Comparison of ENCODE assay signal across 12 mouse cellular contexts in genomic region chr9:52146241-52146640, GRCm38 (mm10). TPM values are rescaled to one million over a fixed set of nuclear protein-coding genes. Genes with fewer than 3 reads are reported as not detected.
DNase-seq lines count a peak whose midpoint lies in the region; ATAC-seq and TF ChIP-seq lines count a peak whose summit lies in the region.
"Had no signal": no experiment of that assay in that cellular context is flagged by ENCODE, and none has a peak within 500 bp of the region (broad histone marks: within the 10 kb centered on the region; RNA-seq: fewer than 3 reads in every experiment).

No protein-coding gene starts in this region.

- no peaks in the 10 kb centered on the region for H3K27me3 ChIP-seq in forebrain, postnatal 0 days (ENCODE audit: insufficient read depth, low read length)
- no peaks in the 10 kb centered on the region for H3K27me3 ChIP-seq in midbrain, embryonic 13.5 days
- H3K27me3 ChIP-seq in heart, embryonic 10.5 days (ENCODE audit: insufficient read depth, poor library complexity, severe bottlenecking): no peaks in the 10 kb centered on the region
- H3K27me3 ChIP-seq: kidney, embryonic 15.5 days; liver, embryonic 15.5 days had no signal

- WGBS in forebrain, postnatal 0 days: 4% methylated on average over 4 of the region's 4 CpGs
- WGBS in midbrain, embryonic 13.5 days: 6% methylated on average over 4 of the region's 4 CpGs
- 80% methylated on average over 4 of the region's 4 CpGs for WGBS in heart, embryonic 10.5 days

- peak; percentile 36 for DNase-seq in Muller cell, postnatal 12 days (ENCODE audit: inconsistent ontology term)
- peak; percentile 22 for DNase-seq in embryo, embryonic 11.5 days (ENCODE audit: low read depth, low spot score)
- DNase-seq in forebrain, postnatal 0 days: peak; percentile 74
- no peak for DNase-seq in heart, embryonic 10.5 days (ENCODE audit: low spot score)
- no peak for DNase-seq in thymus, adult 18-20 months
- no peak for DNase-seq in adrenal gland, postnatal 25 days
- DNase-seq: cerebellum, adult 9-10 months; gastrocnemius, postnatal 25 days had no signal

- no peak for TF ChIP-seq CTCF in forebrain, postnatal 0 days (IDR thresholded peaks at IDR 0.05; ENCODE audit: low read depth)

- H3K9ac ChIP-seq in forebrain, postnatal 0 days: 0 out of 2 replicates have a peak overlapping the region, but pooled peaks have one; percentile 15
- peak overlapping the region; percentile 52; the same call in 1 of the 2 replicates for H3K9ac ChIP-seq in midbrain, embryonic 13.5 days (replicated peaks)
- H3K9ac ChIP-seq: kidney, embryonic 15.5 days; liver, embryonic 15.5 days had no signal

- H3K27ac ChIP-seq in forebrain, postnatal 0 days (ENCODE audit: low read depth, low read length): peak overlapping the region; percentile 65
- H3K27ac ChIP-seq in midbrain, embryonic 13.5 days: peak overlapping the region; percentile 80
- H3K27ac ChIP-seq in heart, embryonic 10.5 days: no peak overlapping the region
- H3K27ac ChIP-seq: kidney, embryonic 15.5 days; liver, embryonic 15.5 days had no signal

- H3K4me1 ChIP-seq in forebrain, postnatal 0 days (ENCODE audit: insufficient read depth): peaks cover 26% of the 10 kb centered on the region; the same call in 1 of the 2 replicates
- peaks cover 71% of the 10 kb centered on the region for H3K4me1 ChIP-seq in midbrain, embryonic 13.5 days (replicated peaks)
- no peaks in the 10 kb centered on the region for H3K4me1 ChIP-seq in heart, embryonic 10.5 days
- H3K4me1 ChIP-seq: kidney, embryonic 15.5 days; liver, embryonic 15.5 days had no signal

- H3K36me3 ChIP-seq in forebrain, postnatal 0 days (ENCODE audit: insufficient read depth): no peaks in the 10 kb centered on the region
- H3K36me3 ChIP-seq in midbrain, embryonic 13.5 days: peaks cover 7% of the 10 kb centered on the region
- H3K36me3 ChIP-seq in heart, embryonic 10.5 days: peaks cover 5% of the 10 kb centered on the region; the same call in 1 of the 2 replicates
- H3K36me3 ChIP-seq: kidney, embryonic 15.5 days; liver, embryonic 15.5 days had no signal

- H3K9me3 ChIP-seq in forebrain, postnatal 0 days (ENCODE audit: low read length): no peaks in the 10 kb centered on the region
- no peaks in the 10 kb centered on the region for H3K9me3 ChIP-seq in midbrain, embryonic 13.5 days
- H3K9me3 ChIP-seq in heart, embryonic 10.5 days: no peaks in the 10 kb centered on the region
- H3K9me3 ChIP-seq: kidney, embryonic 15.5 days; liver, embryonic 15.5 days had no signal

- peak overlapping the region; percentile 8; the same call in 1 of the 2 replicates for H3K4me3 ChIP-seq in forebrain, postnatal 0 days (ENCODE audit: low read depth, low read length)
- H3K4me3 ChIP-seq in midbrain, embryonic 13.5 days (replicated peaks): peak overlapping the region; percentile 41
- no peak overlapping the region for H3K4me3 ChIP-seq in heart, embryonic 10.5 days
- H3K4me3 ChIP-seq: kidney, embryonic 15.5 days; liver, embryonic 15.5 days had no signal

- peak overlapping the region; percentile 33 for H3K4me2 ChIP-seq in forebrain, postnatal 0 days (ENCODE audit: low read depth)
- H3K4me2 ChIP-seq in midbrain, embryonic 13.5 days (replicated peaks): peak overlapping the region; percentile 50
- H3K4me2 ChIP-seq: kidney, embryonic 15.5 days; liver, embryonic 15.5 days had no signal

- peak; percentile 92 for ATAC-seq in forebrain, postnatal 0 days
- peak; percentile 83 for ATAC-seq in midbrain, embryonic 13.5 days
- ATAC-seq in CD4-positive, CD25-positive, alpha-beta regulatory T cell, adult 4 months: no peak

RNA-seq across cellular contexts. Expression of gene Zc3h12c, which starts 22.1 kb away (rescaled TPM):
- 12.1 and 18.5 TPM in 2 replicates for total RNA-seq in forebrain, postnatal 0 days (2014; rRNA removed)
- polyA plus RNA-seq in forebrain, postnatal 0 days (2015; fragmentation: Nextera tagmentation; extraction: Ambion mirVana): 3.0 and 3.2 TPM in 2 replicates
- polyA plus RNA-seq in midbrain, embryonic 13.5 days (2015; fragmentation: Nextera tagmentation; extraction: Ambion mirVana): 10.8 and 10.9 TPM in 2 replicates
- 1 to 10 TPM in 1 of 2 experiments, under 1 TPM in 1; 0.95 to 1.2 TPM for polyA plus RNA-seq in CD4-positive, CD25-positive, alpha-beta regulatory T cell, adult 4 months (2017; shearing (Covaris generic))
- 2.5 and 2.6 TPM in 2 replicates for polyA plus RNA-seq in heart, embryonic 10.5 days (2016; fragmentation: Nextera tagmentation; extraction: Ambion mirVana)
- 19.5 and 20.3 TPM in 2 replicates for total RNA-seq in adrenal gland, postnatal 25 days (2021)

Comparison
In these comparisons a context has a peak if more than half of its experiments do, and no peak if none do; other contexts are left out.
1. DNase-seq: peak in Muller cell, postnatal 12 days (single experiment), embryo, embryonic 11.5 days (single experiment) and forebrain, postnatal 0 days (single experiment); none in heart, embryonic 10.5 days (single experiment), thymus, adult 18-20 months (0 of 2) and adrenal gland, postnatal 25 days (single experiment).